Mouse (Mus musculus) G1E (cell line): ENCODE results near the gene Wnk2. TPM values are rescaled to one million over a fixed set of nuclear protein-coding genes. Genes with fewer than 3 reads are reported as not detected.
A peak's percentile ranks its signal among the peaks of the same experiment; 100 is the strongest.
"Not testable (repeated sequence)": the region's sequence is repeated elsewhere in the genome, so short reads cannot be mapped to it uniquely, and the experiment has no call there.

Experiments used
- ATAC-seq: 2 replicates; pipeline ENCODE4 v1.8.0; 2016; ENCODE audit warnings: mild to moderate bottlenecking; ENCODE audit not compliant: insufficient number of reproducible peaks, poor library complexity, low FRiP score, severe bottlenecking; ENCODE audit errors: extremely low read depth
- DNase-seq: peaks from one replicate; pipeline ENCODE4 v3.0.0; 2012; ENCODE audit warnings: low spot score
- H3K27me3 ChIP-seq: 2 replicates; pipeline ENCODE4 v1.6.1; 2012; ENCODE audit warnings: mild to moderate bottlenecking, low read length, inconsistent platforms; ENCODE audit not compliant: insufficient read depth
- H3K36me3 ChIP-seq: replicated peaks from 2 replicates; pipeline ENCODE3; 2012; ENCODE audit warnings: mild to moderate bottlenecking, inconsistent platforms
- H3K4me1 ChIP-seq: 2 replicates; pipeline ENCODE4 v1.6.1; 2012; ENCODE audit warnings: low read depth, low read length, inconsistent platforms, mixed read lengths; ENCODE audit not compliant: insufficient read depth
- H3K4me3 ChIP-seq: 2 replicates; pipeline ENCODE4 v1.5.1; 2012; ENCODE audit warnings: low read depth, mild to moderate bottlenecking, inconsistent platforms, low read length, moderate library complexity, mixed read lengths
- H3K9me3 ChIP-seq: replicated peaks from 2 replicates; pipeline ENCODE4 v1.6.1; 2012; ENCODE audit warnings: inconsistent platforms
- CTCF ChIP-seq: IDR thresholded peaks from 2 replicates; pipeline ENCODE4 v1.5.1; 2012; ENCODE audit warnings: low read depth, low read length, inconsistent platforms, mixed read lengths
- GATA1 ChIP-seq: IDR thresholded peaks from 2 replicates; pipeline ENCODE4 v1.6.1; 2012; ENCODE audit warnings: borderline replicate concordance, low read length, inconsistent platforms, mixed read lengths
- GATA2 ChIP-seq: IDR thresholded peaks from 2 replicates; pipeline ENCODE4 v1.6.1; 2012; ENCODE audit warnings: low read depth, low read length, inconsistent platforms, borderline replicate concordance
- POLR2AphosphoS5 ChIP-seq: IDR thresholded peaks from 2 replicates; pipeline ENCODE4 v1.6.1; 2012; ENCODE audit warnings: low read depth, low read length, inconsistent platforms; ENCODE audit not compliant: insufficient replicate concordance
- TAL1 ChIP-seq: conservative IDR thresholded peaks from 2 replicates; pipeline ENCODE4 v1.6.1; 2012; ENCODE audit warnings: low read depth, low read length, inconsistent platforms, mixed read lengths
- polyA plus RNA-seq: library from polyadenylated mRNA; stranded (reverse); fragments of >175 nt; gene quantifications from 2 replicates; pipeline ENCODE4 v1.2.3, GENCODE M21; 2012
- total RNA-seq, 2 experiments: library from RNA; stranded (forward) in 1 of 2; stranded (reverse) in 1 of 2; fragments of 200-1000 nt in 1 of 2; fragments of >200 nt in 1 of 2; fragmentation: Nextera tagmentation in 1 of 2; gene quantifications; 2 replicates each; pipeline ENCODE4 v1.2.3; 2014 to 2017

Wnk2 gene
- total and polyA plus RNA-seq, 3 experiments = 0.05 TPM; not detected in 2

GRCm38 (mm10) chr13:49056304-49056703 is 91.5 kb downstream of the Wnk2 start:
- no peaks in the 10 kb centered on the region for H3K36me3 ChIP-seq
- ATAC-seq (no peak), DNase-seq (no peak)
- no peaks in the 10 kb centered on the region for H3K4me1 ChIP-seq
- TF ChIP-seq GATA2 (no peak), CTCF (no peak)
- peaks cover 6% of the 10 kb centered on the region; the same call in 1 of the 2 replicates for H3K27me3 ChIP-seq
- no peaks in the 10 kb centered on the region for H3K9me3 ChIP-seq
- H3K4me3 ChIP-seq = no peak overlapping the region

- H3K9me3 ChIP-seq = not testable (repeated sequence)
These were observed 93.1 kb downstream of the Wnk2 start for GRCm38 (mm10) chr13:49054753-49055152.

GRCm38 (mm10) chr13:49053333-49053732 is 94.5 kb downstream of the Wnk2 start:
- H3K27me3 ChIP-seq = peaks cover 6% of the 10 kb centered on the region; the same call in 1 of the 2 replicates
- no peaks in the 10 kb centered on the region for H3K4me1 ChIP-seq
- no peak for DNase-seq
- no peak overlapping the region for H3K4me3 ChIP-seq
- H3K36me3 ChIP-seq = no peaks in the 10 kb centered on the region
- TF ChIP-seq GATA2 = no peak
- no peak for ATAC-seq
- H3K9me3 ChIP-seq = no peaks in the 10 kb centered on the region

More at GRCm38 (mm10) chr13:49054753-49055152, 93.1 kb downstream of the Wnk2 start:
- not testable (repeated sequence) for DNase-seq, H3K27me3 ChIP-seq, ATAC-seq, H3K4me1 ChIP-seq, H3K36me3 ChIP-seq, H3K4me3 ChIP-seq

GRCm38 (mm10) chr13:49052512-49052911 is 95.3 kb downstream of the Wnk2 start:
- Histone ChIP-seq H3K4me3 (no peak overlapping the region), H3K27me3 (peaks cover 6% of the 10 kb centered on the region; the same call in 1 of the 2 replicates), H3K4me1 (no peaks in the 10 kb centered on the region), H3K36me3 (no peaks in the 10 kb centered on the region), H3K9me3 (no peaks in the 10 kb centered on the region)
- ATAC-seq = no peak
- TF ChIP-seq CTCF (0 out of 2 replicates have a peak, but pooled peaks have one; percentile 10), TAL1 (no peak)
- no peak for DNase-seq

GRCm38 (mm10) chr13:49047393-49047792 is 100.4 kb downstream of the Wnk2 start:
- peaks cover 6% of the 10 kb centered on the region; the same call in 1 of the 2 replicates for H3K27me3 ChIP-seq
- no peaks in the 10 kb centered on the region for H3K9me3 ChIP-seq
- no peaks in the 10 kb centered on the region for H3K4me1 ChIP-seq
- ATAC-seq (no peak), DNase-seq (no peak)
- no peak overlapping the region for H3K4me3 ChIP-seq
- TF ChIP-seq POLR2AphosphoS5 (no peak), TAL1 (no peak), GATA2 (no peak), GATA1 (no peak), CTCF (no peak)
- no peaks in the 10 kb centered on the region for H3K36me3 ChIP-seq

GRCm38 (mm10) chr13:49044145-49044561 is 103.7 kb downstream of the Wnk2 start:
- no peak overlapping the region for H3K4me3 ChIP-seq
- H3K4me1 ChIP-seq = no peaks in the 10 kb centered on the region
- H3K9me3 ChIP-seq = no peaks in the 10 kb centered on the region
- H3K36me3 ChIP-seq = no peaks in the 10 kb centered on the region
- peaks cover 2% of the 10 kb centered on the region; the same call in 1 of the 2 replicates for H3K27me3 ChIP-seq
- no peak for TF ChIP-seq GATA2
- no peak for TF ChIP-seq POLR2AphosphoS5
- no peak for TF ChIP-seq CTCF
- no peak for TF ChIP-seq TAL1
- TF ChIP-seq GATA1 = no peak
- DNase-seq (no peak), ATAC-seq (no peak)

GRCm38 (mm10) chr13:49042371-49042770 is 105.4 kb downstream of the Wnk2 start:
- Histone ChIP-seq H3K4me3 (no peak overlapping the region), H3K27me3 (peaks cover 7% of the 10 kb centered on the region; the same call in 1 of the 2 replicates), H3K9me3 (no peaks in the 10 kb centered on the region), H3K4me1 (no peaks in the 10 kb centered on the region), H3K36me3 (no peaks in the 10 kb centered on the region)
- no peak for DNase-seq
- TF ChIP-seq GATA2 (no peak), CTCF (no peak), TAL1 (no peak), GATA1 (no peak), POLR2AphosphoS5 (no peak)
- ATAC-seq = no peak
